Mouse (Mus musculus) heart, embryonic 11.5 days (tissue): Measurements from ENCODE around the gene Golga5. TPM values are rescaled to one million over a fixed set of nuclear protein-coding genes. Genes with fewer than 3 reads are reported as not detected.

Source experiments
- ATAC-seq: fragments of 200-750 bp; cut with Nextera tagmentation; replicated peaks from 2 replicates; pipeline ENCODE4 v1.8.0; 2017; ENCODE audit warnings: moderate library complexity; ENCODE audit not compliant: insufficient number of reproducible peaks, low FRiP score, low TSS enrichment
- H3K27ac ChIP-seq: fragments of 300-500 bp; sonication (generic); 2 replicates; pipeline ENCODE4 v1.5.1; 2014; ENCODE audit warnings: mild to moderate bottlenecking, low read depth, low read length
- H3K27me3 ChIP-seq: fragments of 300-500 bp; sonication (generic); 2 replicates; pipeline ENCODE4 v1.6.1; 2014; ENCODE audit warnings: mild to moderate bottlenecking, low read length, mixed read lengths; ENCODE audit not compliant: control insufficient read depth, insufficient read depth
- H3K36me3 ChIP-seq: fragments of 300-500 bp; sonication (generic); 2 replicates; pipeline ENCODE4 v1.6.1; 2014; ENCODE audit warnings: mild to moderate bottlenecking, low read length, moderate library complexity, mixed read lengths; ENCODE audit not compliant: control insufficient read depth, insufficient read depth
- H3K4me1 ChIP-seq: fragments of 300-500 bp; sonication (generic); 2 replicates; pipeline ENCODE4 v1.6.1; 2014; ENCODE audit warnings: low read length; ENCODE audit not compliant: control insufficient read depth, insufficient read depth
- H3K4me2 ChIP-seq: fragments of 300-500 bp; sonication (generic); 2 replicates; pipeline ENCODE4 v1.6.1; 2014; ENCODE audit warnings: mild to moderate bottlenecking, moderate library complexity
- H3K4me3 ChIP-seq: fragments of 300-500 bp; sonication (generic); 2 replicates; pipeline ENCODE4 v1.5.1; 2014; ENCODE audit warnings: low read depth, low read length
- H3K9ac ChIP-seq: fragments of 300-500 bp; sonication (generic); 2 replicates; pipeline ENCODE4 v1.6.1; 2014; ENCODE audit warnings: mild to moderate bottlenecking, low read depth, low read length, moderate library complexity
- H3K9me3 ChIP-seq: fragments of 300-500 bp; sonication (generic); replicated peaks from 2 replicates; pipeline ENCODE4 v1.6.1; 2016; ENCODE audit warnings: low read length; ENCODE audit not compliant: control insufficient read depth
- WGBS: fragments of 180-500 bp; shearing (Covaris S2); extraction: QIAGEN DNeasy Blood & Tissue Kit; methylation state at CpG from one replicate; pipeline ENCODE4 v1.1.7; 2014; ENCODE audit not compliant: insufficient replicate concordance; 5-methylcytosine and 5-hydroxymethylcytosine counted together
- polyA plus RNA-seq: library from polyadenylated mRNA; unstranded; fragments of >200 nt; fragmentation: Nextera tagmentation; extraction: Ambion mirVana; gene quantifications from 2 replicates; pipeline ENCODE4 v1.2.1, GENCODE M21; 2014

Gene Golga5
- polyA plus RNA-seq, 1 experiment from 2014 or later: 24.9 TPM

DNA sequence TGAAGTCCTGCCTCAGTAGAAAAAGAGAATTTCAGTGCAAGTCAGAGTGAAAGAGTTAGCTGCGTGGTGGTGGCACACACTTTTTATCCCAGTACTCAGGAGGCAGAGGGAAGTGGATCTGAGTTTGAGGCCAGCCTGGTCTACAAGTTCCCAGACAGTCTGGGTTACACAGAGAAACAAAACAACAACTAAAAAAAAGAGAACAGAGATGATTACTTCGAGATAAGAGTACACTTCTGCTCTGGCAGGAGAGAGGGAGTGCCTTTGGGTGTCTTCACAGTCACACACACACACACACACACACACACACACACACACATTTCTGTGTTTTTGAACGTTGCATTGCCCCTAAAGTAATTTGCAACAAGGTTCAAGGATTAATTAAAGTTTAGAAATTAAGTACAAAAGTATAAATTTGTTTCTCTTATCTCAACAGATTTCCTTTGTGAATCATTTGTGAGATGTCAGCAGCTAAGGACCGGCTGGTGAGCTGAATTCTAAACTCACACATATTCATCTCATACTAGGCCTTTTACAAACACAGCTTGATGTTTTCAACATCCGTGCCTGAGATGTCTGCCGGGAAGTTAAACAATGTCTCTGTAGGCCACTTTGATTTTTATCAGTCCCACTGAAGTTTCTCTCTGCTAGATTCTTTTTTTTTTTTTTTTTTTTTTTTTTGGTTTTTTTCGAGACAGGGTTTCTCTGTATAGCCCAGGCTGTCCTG lies 12.3 kb upstream of the Golga5 start:
- Histone ChIP-seq H3K27ac (no peak overlapping the region), H3K27me3 (no peaks in the 10 kb centered on the region), H3K9me3 (no peaks in the 10 kb centered on the region), H3K9ac (no peak overlapping the region), H3K36me3 (no peaks in the 10 kb centered on the region), H3K4me3 (no peak overlapping the region), H3K4me2 (no peak overlapping the region), H3K4me1 (no peaks in the 10 kb centered on the region; the same call in 1 of the 2 replicates)
- whole genome bisulfite sequencing: 53% methylated on average over 7 of the region's 7 CpGs
- no peak for ATAC-seq

DNA sequence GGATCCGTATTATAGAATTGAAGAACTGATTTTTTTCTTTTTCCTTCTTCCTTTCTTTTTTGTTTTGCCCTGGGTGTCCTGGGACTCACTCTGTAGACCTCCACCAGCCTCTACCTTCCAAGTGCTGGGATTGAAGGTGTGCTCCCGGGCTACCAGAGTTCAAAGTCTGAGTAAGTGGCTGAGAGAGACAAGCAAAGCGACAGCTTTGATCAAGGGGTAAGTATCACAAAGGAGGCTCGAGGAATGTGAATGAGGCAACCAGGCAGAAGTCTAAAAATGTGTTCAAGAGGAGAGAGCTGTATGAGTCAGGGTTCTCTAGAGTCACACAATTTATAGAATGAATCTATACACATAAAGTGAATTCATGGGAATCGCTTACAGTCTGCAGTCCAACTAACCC lies 8.9 kb upstream of the Golga5 start:
- 55% methylated on average over 5 of the region's 5 CpGs for WGBS
- ATAC-seq: no peak
- H3K4me1 ChIP-seq: no peaks in the 10 kb centered on the region; the same call in 1 of the 2 replicates
- H3K27me3 ChIP-seq: no peaks in the 10 kb centered on the region
- H3K9ac ChIP-seq: no peak overlapping the region
- no peak overlapping the region for H3K4me3 ChIP-seq
- no peaks in the 10 kb centered on the region for H3K36me3 ChIP-seq
- no peak overlapping the region for H3K4me2 ChIP-seq
- H3K9me3 ChIP-seq: no peaks in the 10 kb centered on the region
- H3K27ac ChIP-seq: no peak overlapping the region

DNA sequence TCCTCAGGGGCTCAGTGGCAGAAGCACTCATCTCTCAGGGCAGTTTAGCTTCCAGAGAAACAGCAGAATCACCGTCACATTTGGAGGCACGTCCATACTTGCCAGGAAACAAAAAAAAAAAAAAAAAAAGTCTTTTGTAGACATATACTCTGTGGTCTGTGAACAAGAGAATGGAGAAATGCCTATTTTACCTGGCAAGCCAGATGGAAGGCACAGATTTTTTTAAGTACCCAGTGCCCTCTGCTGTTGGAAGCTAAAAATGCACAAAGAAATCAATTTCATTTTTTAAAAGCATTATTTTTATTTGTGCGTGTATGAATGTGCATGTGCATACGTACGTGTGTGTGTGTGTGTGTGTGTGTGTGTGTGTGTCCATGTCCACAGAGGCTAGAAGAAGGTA lies 7.8 kb upstream of the Golga5 start:
- no peak overlapping the region for H3K9ac ChIP-seq
- ATAC-seq: no peak

DNA sequence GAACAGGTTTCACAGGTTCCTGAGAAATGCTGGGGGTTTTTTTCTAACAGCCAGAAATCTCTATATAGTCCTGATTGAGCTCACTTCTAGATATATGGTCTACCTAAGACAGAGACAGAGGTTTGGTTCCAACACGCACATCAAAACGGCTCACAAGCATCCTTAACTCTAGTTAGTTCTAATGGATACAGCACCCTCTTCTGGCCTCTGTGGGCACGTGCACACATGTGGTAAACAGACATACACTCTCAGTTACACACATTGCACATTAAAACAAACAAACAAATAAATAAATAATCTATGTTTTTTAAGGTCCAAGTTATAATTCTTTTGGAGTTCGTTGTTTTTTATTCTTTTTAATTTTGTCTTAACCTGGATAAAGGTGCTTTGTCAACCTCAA lies 4.3 kb upstream of the Golga5 start:
- H3K36me3 ChIP-seq: no peaks in the 10 kb centered on the region
- H3K4me1 ChIP-seq: no peaks in the 10 kb centered on the region; the same call in 1 of the 2 replicates
- no peaks in the 10 kb centered on the region for H3K9me3 ChIP-seq
- H3K9ac ChIP-seq: no peak overlapping the region
- ATAC-seq: no peak
- no peaks in the 10 kb centered on the region for H3K27me3 ChIP-seq
- no peak overlapping the region for H3K27ac ChIP-seq
- WGBS: 66% methylated on average over 4 of the region's 4 CpGs
- H3K4me3 ChIP-seq: no peak overlapping the region
- H3K4me2 ChIP-seq: no peak overlapping the region

More for the DNA sequence above, 7.8 kb upstream of the Golga5 start:
- no peaks in the 10 kb centered on the region for H3K36me3 ChIP-seq
- WGBS: 62% methylated on average over 5 of the region's 5 CpGs
- no peaks in the 10 kb centered on the region for H3K9me3 ChIP-seq
- no peak overlapping the region for H3K27ac ChIP-seq
- no peak overlapping the region for H3K4me3 ChIP-seq
- H3K4me2 ChIP-seq: no peak overlapping the region
- no peaks in the 10 kb centered on the region for H3K27me3 ChIP-seq
- no peaks in the 10 kb centered on the region; the same call in 1 of the 2 replicates for H3K4me1 ChIP-seq

DNA sequence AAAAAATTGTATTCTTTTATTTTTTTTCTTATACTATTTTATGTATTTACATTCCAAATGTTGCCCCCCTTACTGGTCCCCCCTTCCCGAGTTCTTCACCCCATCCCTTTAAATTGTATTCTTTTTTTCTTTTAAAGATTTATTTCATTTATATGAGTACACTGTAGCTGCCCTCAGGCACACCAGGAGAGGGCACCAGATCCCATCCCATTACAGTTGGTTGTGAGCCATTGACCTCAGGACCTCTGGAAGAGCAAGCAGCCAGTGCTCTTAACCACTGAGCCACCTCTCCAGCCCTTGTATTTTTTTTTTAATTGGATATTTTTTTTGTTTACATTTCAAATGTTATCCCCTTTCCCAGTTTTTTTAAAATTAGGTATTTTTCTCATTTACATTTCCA lies 799 bp upstream of the Golga5 start:
- WGBS: 84% methylated on average over 1 of the region's 1 CpGs
- H3K27ac ChIP-seq: no peak overlapping the region
- no peak overlapping the region for H3K4me3 ChIP-seq
- H3K36me3 ChIP-seq: peaks cover 8% of the 10 kb centered on the region; the same call in 1 of the 2 replicates
- no peaks in the 10 kb centered on the region for H3K4me1 ChIP-seq
- no peak for ATAC-seq
- H3K27me3 ChIP-seq: no peaks in the 10 kb centered on the region
- no peak overlapping the region for H3K9ac ChIP-seq
- H3K9me3 ChIP-seq: no peaks in the 10 kb centered on the region
- no peak overlapping the region for H3K4me2 ChIP-seq

DNA sequence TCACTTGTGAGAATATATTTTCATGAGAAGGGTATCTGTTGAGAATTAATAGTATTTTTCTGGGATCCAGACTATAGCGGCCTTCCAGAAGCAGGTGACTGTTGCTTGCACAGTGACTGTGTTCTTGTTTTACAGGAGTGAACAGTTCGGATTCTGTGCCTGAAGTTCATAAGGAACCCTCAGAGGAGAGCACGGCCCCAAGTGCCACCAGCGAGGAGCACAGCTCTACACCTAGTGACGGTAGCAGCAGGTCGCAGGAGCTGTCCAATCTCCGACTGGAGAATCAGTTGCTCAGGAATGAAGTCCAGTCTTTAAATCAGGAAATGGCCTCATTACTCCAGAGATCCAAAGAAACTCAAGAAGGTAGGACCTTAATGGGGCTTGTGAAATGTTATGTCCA lies 5.5 kb downstream of the Golga5 start:
- H3K4me2 ChIP-seq: no peak overlapping the region
- no peak overlapping the region for H3K9ac ChIP-seq
- no peak overlapping the region for H3K27ac ChIP-seq
- H3K36me3 ChIP-seq: peaks cover 20% of the 10 kb centered on the region; the same call in 1 of the 2 replicates
- no peak for ATAC-seq
- H3K4me1 ChIP-seq: no peaks in the 10 kb centered on the region
- H3K27me3 ChIP-seq: no peaks in the 10 kb centered on the region
- WGBS: 88% methylated on average over 7 of the region's 7 CpGs
- no peak overlapping the region for H3K4me3 ChIP-seq
- H3K9me3 ChIP-seq: no peaks in the 10 kb centered on the region

DNA sequence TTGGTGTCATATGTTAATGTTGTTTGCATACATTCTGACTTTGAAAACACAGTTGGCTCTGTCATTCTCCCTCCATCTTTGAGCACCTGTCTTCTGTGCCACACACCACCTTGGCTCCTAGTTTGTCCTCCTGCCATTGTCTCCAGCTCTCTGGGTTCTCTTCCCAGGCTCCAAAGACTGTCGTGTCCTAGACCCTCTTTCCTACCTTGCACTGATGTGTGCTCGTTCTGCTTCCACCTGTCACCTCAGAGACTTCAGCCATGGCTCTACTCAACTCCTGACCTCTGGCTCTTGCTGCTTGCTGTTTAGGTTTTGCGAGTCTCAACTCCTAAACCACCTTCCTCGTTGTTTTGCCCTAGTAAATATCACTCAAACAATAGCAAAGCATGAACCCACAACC lies 11.5 kb downstream of the Golga5 start:
- Histone ChIP-seq H3K4me2 (no peak overlapping the region), H3K9ac (no peak overlapping the region), H3K9me3 (no peaks in the 10 kb centered on the region), H3K4me1 (no peaks in the 10 kb centered on the region), H3K36me3 (peaks cover 14% of the 10 kb centered on the region; the same call in 1 of the 2 replicates), H3K4me3 (no peak overlapping the region), H3K27me3 (no peaks in the 10 kb centered on the region), H3K27ac (no peak overlapping the region)
- 94% methylated on average over 4 of the region's 4 CpGs for WGBS
- no peak for ATAC-seq

DNA sequence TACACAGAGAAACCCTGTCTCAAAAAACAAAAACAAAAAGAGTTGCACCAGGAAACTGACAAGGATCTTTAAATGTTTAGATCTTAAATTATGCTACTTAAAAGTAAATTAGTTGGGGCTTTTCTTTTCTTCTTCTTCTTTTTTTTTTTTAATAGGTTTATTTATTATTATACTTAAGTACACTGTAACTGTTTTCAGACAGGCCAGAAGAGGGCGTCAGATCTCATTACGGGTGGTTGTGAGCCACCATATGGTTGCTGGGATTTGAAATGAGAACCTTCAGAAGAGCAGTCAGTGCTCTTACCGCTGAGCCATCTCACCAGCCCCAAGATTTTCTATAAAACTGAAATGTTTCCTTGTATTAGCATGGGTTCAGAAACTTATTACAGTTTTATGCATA lies 16.0 kb downstream of the Golga5 start:
- Histone ChIP-seq H3K9ac (no peak overlapping the region), H3K4me3 (no peak overlapping the region), H3K9me3 (no peaks in the 10 kb centered on the region), H3K4me1 (no peaks in the 10 kb centered on the region), H3K27me3 (no peaks in the 10 kb centered on the region), H3K27ac (no peak overlapping the region), H3K4me2 (no peak overlapping the region), H3K36me3 (peaks cover 29% of the 10 kb centered on the region; the same call in 1 of the 2 replicates)
- ATAC-seq: no peak
- 55% methylated on average over 3 of the region's 3 CpGs for WGBS

DNA sequence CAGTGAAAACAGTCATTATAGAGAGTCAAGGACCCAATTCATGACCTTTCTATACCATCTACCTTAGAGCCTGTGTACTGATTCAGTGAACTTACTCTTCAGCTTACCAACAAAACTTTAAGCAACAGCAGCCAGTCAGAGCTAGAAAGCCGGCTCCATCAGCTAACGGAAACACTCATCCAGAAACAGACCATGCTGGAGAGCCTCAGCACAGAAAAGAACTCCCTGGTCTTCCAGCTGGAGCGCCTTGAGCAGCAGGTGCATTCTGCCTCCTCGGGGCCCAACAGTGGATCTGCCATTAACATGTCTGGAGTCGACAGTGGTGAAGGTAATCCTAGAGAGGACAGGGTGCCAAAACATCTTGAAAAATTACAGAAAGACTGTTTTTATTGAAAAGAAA lies 23.0 kb downstream of the Golga5 start:
- Histone ChIP-seq H3K27me3 (no peaks in the 10 kb centered on the region), H3K4me3 (no peak overlapping the region), H3K27ac (no peak overlapping the region), H3K4me2 (no peak overlapping the region), H3K36me3 (peaks cover 27% of the 10 kb centered on the region), H3K4me1 (no peaks in the 10 kb centered on the region; the same call in 1 of the 2 replicates), H3K9ac (no peak overlapping the region), H3K9me3 (no peaks in the 10 kb centered on the region)
- ATAC-seq: no peak
- 83% methylated on average over 5 of the region's 5 CpGs for WGBS
